Mouse (Mus musculus) lung, embryonic 16.5 days (tissue): ENCODE data around the gene Chd9. TPM values are rescaled to one million over a fixed set of nuclear protein-coding genes. Genes with fewer than 3 reads are reported as not detected.

ENCODE experiments used
- ATAC-seq: fragments of 200-750 bp; cut with Nextera tagmentation; 2 replicates; pipeline ENCODE4 v1.8.0; 2017; ENCODE audit warnings: low read depth, mild to moderate bottlenecking, moderate library complexity
- H3K27ac ChIP-seq: fragments of 300-500 bp; sonication (generic); 2 replicates; pipeline ENCODE4 v1.5.1; 2014; ENCODE audit warnings: mild to moderate bottlenecking, control low read depth, low read length
- H3K27me3 ChIP-seq: fragments of 300-500 bp; sonication (generic); 2 replicates; pipeline ENCODE4 v1.6.1; 2014; ENCODE audit warnings: low read depth, low read length, mixed read lengths; ENCODE audit not compliant: control insufficient read depth, insufficient read depth
- H3K36me3 ChIP-seq: fragments of 300-500 bp; sonication (generic); 2 replicates; pipeline ENCODE4 v1.6.1; 2014; ENCODE audit warnings: low read length; ENCODE audit not compliant: control insufficient read depth, insufficient read depth
- H3K4me1 ChIP-seq: fragments of 300-500 bp; sonication (generic); replicated peaks from 2 replicates; pipeline ENCODE4 v1.6.1; 2014; ENCODE audit warnings: low read length, mixed read lengths; ENCODE audit not compliant: control insufficient read depth, insufficient read depth
- H3K4me2 ChIP-seq: fragments of 300-500 bp; sonication (generic); 2 replicates; pipeline ENCODE4 v1.6.1; 2014; ENCODE audit warnings: low read depth, low read length, control low read depth
- H3K4me3 ChIP-seq: fragments of 300-500 bp; sonication (generic); 2 replicates; pipeline ENCODE4 v1.5.1; 2014; ENCODE audit warnings: mild to moderate bottlenecking, low read length, control low read depth
- H3K9ac ChIP-seq: fragments of 300-500 bp; sonication (generic); 2 replicates; pipeline ENCODE4 v1.6.1; 2014; ENCODE audit warnings: low read length, control low read depth
- H3K9me3 ChIP-seq: fragments of 300-500 bp; sonication (generic); 2 replicates; pipeline ENCODE4 v1.6.1; 2016; ENCODE audit warnings: low read length; ENCODE audit not compliant: control insufficient read depth
- WGBS: fragments of 180-500 bp; shearing (Covaris S2); extraction: QIAGEN DNeasy Blood & Tissue Kit; methylation state at CpG from one replicate; pipeline ENCODE4 v1.1.7; 2014; 5-methylcytosine and 5-hydroxymethylcytosine counted together
- polyA plus RNA-seq: library from polyadenylated mRNA; unstranded; fragments of >200 nt; fragmentation: Nextera tagmentation; extraction: Ambion mirVana; gene quantifications from 2 replicates; pipeline ENCODE4 v1.2.1, GENCODE M21; 2015

Chd9 gene
- polyA plus RNA-seq, 1 experiment from 2014 or later: 95.9 TPM

DNA sequence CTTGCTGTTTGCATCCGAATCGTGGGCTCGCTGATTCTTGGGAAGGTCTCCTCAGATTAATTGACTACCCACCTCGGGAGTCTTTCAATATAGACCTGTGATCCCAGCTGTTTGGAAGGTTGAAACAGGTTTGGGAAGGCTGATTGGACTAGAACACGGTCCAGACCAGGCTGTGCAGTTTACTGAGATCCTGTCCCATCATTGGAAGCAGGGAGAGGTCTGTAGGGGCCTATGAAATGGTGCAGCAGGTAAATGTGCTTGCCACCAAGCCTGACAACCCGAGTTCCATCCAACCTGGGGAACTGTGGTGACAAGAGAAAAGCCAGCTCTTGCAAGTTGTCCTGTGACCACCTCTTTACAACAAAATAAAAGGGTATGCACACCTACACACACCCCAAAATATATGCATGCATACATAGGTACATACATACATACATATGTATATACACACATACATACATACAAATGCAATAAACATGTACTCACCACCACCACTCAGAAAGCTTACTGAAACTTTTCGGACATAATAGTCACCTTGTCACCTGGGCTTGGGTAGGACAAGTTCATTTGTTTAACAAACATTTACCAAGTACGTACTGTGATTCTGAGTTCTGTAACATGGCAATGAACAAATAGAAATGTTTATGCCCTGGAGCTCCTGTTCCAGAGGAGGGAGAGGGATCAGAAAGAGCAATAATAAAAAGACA lies 63.9 kb downstream of the Chd9 start:
- no peak overlapping the region for H3K4me2 ChIP-seq
- WGBS: 87% methylated on average over 8 of the region's 8 CpGs
- H3K9me3 ChIP-seq: no peaks in the 10 kb centered on the region
- ATAC-seq: no peak
- H3K4me3 ChIP-seq: no peak overlapping the region
- H3K36me3 ChIP-seq: no peaks in the 10 kb centered on the region
- H3K27ac ChIP-seq: no peak overlapping the region
- H3K4me1 ChIP-seq: peaks cover 10% of the 10 kb centered on the region
- no peak overlapping the region for H3K9ac ChIP-seq
- H3K27me3 ChIP-seq: no peaks in the 10 kb centered on the region

DNA sequence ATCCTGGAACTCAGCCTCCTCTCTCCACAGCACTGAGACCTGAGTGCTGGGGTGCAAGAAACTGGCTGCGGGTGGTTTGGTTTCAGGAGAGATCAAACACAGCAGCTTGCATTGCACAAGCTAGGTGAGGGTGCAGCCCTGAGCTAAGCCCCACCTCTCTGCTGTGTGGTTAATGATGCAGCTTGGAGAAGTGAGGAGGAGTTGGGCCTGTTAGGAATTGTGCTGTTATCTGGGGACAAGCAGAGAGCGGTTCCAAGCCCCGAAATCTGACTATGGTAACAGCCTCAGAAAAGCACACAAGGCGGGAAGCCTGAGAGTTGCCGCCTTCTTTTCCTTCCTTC lies 64.4 kb downstream of the Chd9 start:
- Histone ChIP-seq H3K36me3 (no peaks in the 10 kb centered on the region), H3K9me3 (no peaks in the 10 kb centered on the region), H3K4me1 (peaks cover 10% of the 10 kb centered on the region), H3K9ac (no peak overlapping the region), H3K27ac (no peak overlapping the region), H3K4me3 (no peak overlapping the region), H3K27me3 (no peaks in the 10 kb centered on the region), H3K4me2 (no peak overlapping the region)
- 74% methylated on average over 5 of the region's 5 CpGs for WGBS
- ATAC-seq: no peak

DNA sequence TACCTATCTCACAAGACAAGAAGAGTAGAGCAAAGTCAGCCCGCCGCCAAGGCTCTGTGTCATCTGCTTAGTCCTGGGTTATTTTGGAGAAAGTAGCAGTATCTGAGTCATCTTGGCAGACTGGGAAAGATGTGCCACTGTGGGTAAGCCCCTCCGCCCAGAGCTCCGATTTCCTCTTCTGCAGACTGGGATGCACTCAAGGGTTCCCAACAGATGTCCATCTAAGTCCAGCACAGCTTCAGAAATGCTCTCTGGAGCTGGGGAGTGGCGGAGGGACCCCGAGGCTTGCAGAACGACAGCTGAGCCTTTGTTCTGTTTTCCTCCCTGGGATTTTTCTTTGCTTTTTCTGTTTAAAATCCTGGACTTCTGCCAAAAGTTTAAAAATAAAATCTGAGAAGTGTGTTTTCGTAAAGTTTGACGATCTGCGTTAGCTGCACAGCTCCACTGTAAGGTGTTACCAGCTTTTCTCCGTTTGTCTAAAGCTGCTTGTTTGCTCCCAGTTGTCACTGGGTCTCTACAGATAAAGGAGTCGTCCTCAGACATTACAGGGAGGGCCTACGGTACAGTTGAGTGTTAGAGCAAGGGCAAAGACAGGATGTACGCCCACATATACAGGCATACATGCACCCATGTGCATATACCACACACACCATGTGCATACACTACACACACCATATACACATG lies 66.2 kb downstream of the Chd9 start:
- Histone ChIP-seq H3K4me2 (no peak overlapping the region), H3K27ac (0 out of 2 replicates have a peak overlapping the region, but pooled peaks have one; percentile 2), H3K9me3 (no peaks in the 10 kb centered on the region), H3K36me3 (no peaks in the 10 kb centered on the region), H3K27me3 (no peaks in the 10 kb centered on the region), H3K9ac (peak overlapping the region; percentile 29; the same call in 1 of the 2 replicates), H3K4me3 (no peak overlapping the region), H3K4me1 (peaks cover 12% of the 10 kb centered on the region)
- WGBS: 23% methylated on average over 14 of the region's 14 CpGs
- peak; percentile 67; the same call in 1 of the 2 replicates for ATAC-seq

DNA sequence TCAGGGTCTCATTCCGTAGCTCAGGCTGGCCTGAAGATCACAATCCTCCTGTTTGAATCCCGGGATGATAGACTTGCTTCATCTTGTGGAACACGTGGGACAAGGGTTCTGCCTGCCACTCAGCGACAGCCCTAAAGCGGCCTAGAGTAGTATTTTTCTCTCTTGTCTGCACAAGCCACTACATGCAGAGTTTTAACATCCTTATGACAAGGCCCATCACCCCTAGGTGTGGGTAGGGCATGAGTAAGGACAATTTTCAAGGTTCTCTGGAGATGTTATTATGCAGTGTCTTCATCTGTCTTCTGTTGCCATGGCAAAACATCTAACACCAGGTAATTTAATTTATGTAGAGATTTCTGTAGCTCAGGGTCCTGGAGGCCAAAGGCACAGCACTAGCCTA lies 69.2 kb downstream of the Chd9 start:
- Histone ChIP-seq H3K27ac (no peak overlapping the region), H3K4me3 (no peak overlapping the region)
- 65% methylated on average over 5 of the region's 5 CpGs for WGBS

DNA sequence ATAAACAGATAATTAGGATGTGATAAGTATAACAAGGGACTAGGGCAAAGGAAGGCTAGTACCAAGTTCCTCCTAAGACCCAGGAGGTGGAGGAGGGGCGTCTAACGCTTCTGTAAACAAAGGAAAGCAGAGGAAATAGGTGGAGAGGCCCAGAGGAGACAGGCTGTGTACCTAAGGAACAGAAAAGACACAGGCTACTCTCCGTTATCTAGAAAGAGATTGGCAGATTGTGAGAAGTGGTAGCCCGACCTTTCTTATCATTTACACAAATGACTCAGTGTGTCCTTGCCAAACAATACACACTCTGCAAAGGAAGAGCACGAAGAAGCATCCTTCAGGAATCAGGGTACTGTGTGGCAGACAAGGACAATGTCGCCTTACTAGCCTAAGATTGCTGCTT lies 70.4 kb downstream of the Chd9 start:
- Histone ChIP-seq H3K9ac (no peak overlapping the region), H3K36me3 (no peaks in the 10 kb centered on the region), H3K27me3 (no peaks in the 10 kb centered on the region), H3K4me1 (peaks cover 12% of the 10 kb centered on the region), H3K27ac (no peak overlapping the region), H3K4me2 (no peak overlapping the region), H3K4me3 (no peak overlapping the region), H3K9me3 (no peaks in the 10 kb centered on the region)
- 9% methylated on average over 6 of the region's 6 CpGs for WGBS
- no peak for ATAC-seq

More for the DNA sequence above, 69.2 kb downstream of the Chd9 start:
- H3K9me3 ChIP-seq: no peaks in the 10 kb centered on the region
- H3K4me1 ChIP-seq: peaks cover 12% of the 10 kb centered on the region
- no peaks in the 10 kb centered on the region for H3K27me3 ChIP-seq
- no peak for ATAC-seq
- H3K4me2 ChIP-seq: no peak overlapping the region
- H3K36me3 ChIP-seq: no peaks in the 10 kb centered on the region
- no peak overlapping the region for H3K9ac ChIP-seq

DNA sequence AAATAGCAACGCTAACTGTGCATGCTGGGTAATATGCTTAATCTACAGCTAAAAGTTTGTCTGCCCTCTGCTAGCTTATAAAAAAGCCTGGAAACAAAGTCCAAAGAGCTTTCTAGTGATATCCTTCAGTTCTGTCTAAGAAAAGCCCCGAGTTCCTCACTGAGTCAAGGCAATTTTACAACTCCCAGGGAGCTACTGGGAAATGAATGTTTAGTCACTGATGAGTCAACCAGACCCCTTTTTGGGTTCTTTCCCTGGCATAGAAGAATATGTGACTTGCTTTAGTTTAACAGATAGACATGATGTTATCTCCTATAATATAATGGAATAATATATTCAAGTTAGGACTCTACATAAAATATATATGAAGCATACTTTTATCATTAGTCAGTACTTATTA lies 73.8 kb downstream of the Chd9 start:
- H3K4me2 ChIP-seq: no peak overlapping the region
- 67% methylated on average over 2 of the region's 2 CpGs for WGBS
- no peaks in the 10 kb centered on the region for H3K27me3 ChIP-seq
- no peaks in the 10 kb centered on the region for H3K9me3 ChIP-seq
- no peak overlapping the region for H3K27ac ChIP-seq
- ATAC-seq: no peak
- H3K4me3 ChIP-seq: no peak overlapping the region
- H3K9ac ChIP-seq: no peak overlapping the region
- H3K36me3 ChIP-seq: no peaks in the 10 kb centered on the region
- H3K4me1 ChIP-seq: 0 out of 2 replicates have a peak, but pooled peaks cover 3% of the 10 kb centered on the region

DNA sequence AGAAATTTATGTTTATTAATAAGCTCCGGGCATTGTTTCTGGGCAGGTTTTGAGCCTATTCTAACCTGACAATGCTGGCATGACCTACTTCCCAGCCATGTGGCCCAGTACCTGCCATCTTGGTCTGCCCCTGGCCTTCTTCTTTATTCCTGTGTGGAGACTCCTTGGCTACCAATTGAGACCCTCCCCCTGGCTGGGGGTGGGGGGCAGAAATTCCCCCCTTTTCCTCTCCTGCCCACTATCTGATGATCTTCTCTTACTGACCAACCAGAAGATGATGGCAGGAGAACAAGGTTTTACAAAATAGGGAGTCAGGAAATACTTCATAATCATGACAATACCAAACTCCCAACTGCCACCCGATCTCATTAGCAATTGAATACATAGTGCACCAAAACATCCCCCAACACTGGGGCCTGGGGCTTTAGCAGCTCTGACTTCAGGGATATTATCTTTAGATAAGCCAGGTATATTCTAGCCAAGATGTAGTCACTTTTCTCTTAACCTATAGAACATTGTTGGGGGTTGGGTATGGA lies 76.1 kb downstream of the Chd9 start:
- Histone ChIP-seq H3K4me1 (no peaks in the 10 kb centered on the region), H3K27me3 (no peaks in the 10 kb centered on the region), H3K4me3 (no peak overlapping the region), H3K9ac (no peak overlapping the region), H3K27ac (no peak overlapping the region), H3K4me2 (no peak overlapping the region), H3K9me3 (no peaks in the 10 kb centered on the region), H3K36me3 (no peaks in the 10 kb centered on the region)
- WGBS: 87% methylated on average over 2 of the region's 2 CpGs
- no peak for ATAC-seq

DNA sequence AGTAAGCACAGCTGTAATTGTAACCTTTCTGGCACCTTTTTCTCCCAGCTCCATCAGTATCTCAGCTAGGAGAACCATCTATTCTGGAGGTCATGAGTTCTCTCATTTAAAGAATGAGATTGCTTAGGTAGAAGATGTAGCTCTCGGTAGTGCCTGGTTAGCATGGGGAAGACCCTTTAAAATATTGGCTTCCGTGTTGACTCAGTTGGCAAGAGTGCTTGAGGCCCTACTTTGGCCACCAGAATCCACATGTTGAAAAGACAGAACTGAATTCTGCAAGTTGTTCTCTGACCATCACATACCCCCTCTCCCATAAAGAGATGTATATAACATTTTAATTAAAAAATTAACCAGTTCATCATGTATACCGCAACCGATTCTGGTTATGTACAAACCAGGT lies 78.8 kb downstream of the Chd9 start:
- no peaks in the 10 kb centered on the region for H3K9me3 ChIP-seq
- peaks cover 2% of the 10 kb centered on the region; the same call in 1 of the 2 replicates for H3K4me1 ChIP-seq
- H3K4me2 ChIP-seq: peak overlapping the region; percentile 98
- no peak overlapping the region; the same call in 1 of the 2 replicates for H3K4me3 ChIP-seq
- 82% methylated on average over 4 of the region's 4 CpGs for WGBS
- no peak overlapping the region for H3K9ac ChIP-seq
- no peaks in the 10 kb centered on the region for H3K36me3 ChIP-seq
- H3K27me3 ChIP-seq: no peaks in the 10 kb centered on the region
- H3K27ac ChIP-seq: no peak overlapping the region
- no peak for ATAC-seq

DNA sequence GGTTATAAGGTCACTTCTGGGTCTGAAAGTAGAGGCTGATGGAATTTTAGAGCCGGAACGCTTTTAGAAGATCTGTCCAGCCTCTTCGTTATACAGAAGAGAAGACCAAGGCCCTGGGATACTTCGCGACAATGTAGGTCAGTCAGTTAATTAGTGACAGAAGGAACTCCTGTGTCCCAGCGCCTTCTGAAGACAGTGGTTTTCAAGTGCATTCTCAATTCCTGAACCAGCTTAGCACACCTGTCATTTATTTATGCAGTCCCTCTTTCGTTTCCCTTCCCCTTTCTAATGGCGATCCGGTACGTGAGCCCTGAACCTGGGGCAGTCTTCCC lies 79.3 kb downstream of the Chd9 start:
- peak overlapping the region; percentile 91 for H3K27ac ChIP-seq
- no peaks in the 10 kb centered on the region for H3K36me3 ChIP-seq
- no peak for ATAC-seq
- H3K27me3 ChIP-seq: no peaks in the 10 kb centered on the region
- peak overlapping the region; percentile 83 for H3K4me3 ChIP-seq
- WGBS: 20% methylated on average over 10 of the region's 10 CpGs
- peaks cover 2% of the 10 kb centered on the region; the same call in 1 of the 2 replicates for H3K4me1 ChIP-seq
- H3K9me3 ChIP-seq: no peaks in the 10 kb centered on the region
- peak overlapping the region; percentile 98 for H3K4me2 ChIP-seq
- peak overlapping the region; percentile 77 for H3K9ac ChIP-seq
